Mouse (Mus musculus) CH12.LX (cell line): ENCODE measurements around the gene Oprd1. TPM values are rescaled to one million over a fixed set of nuclear protein-coding genes. Genes with fewer than 3 reads are reported as not detected.

Experiments
- DNase-seq: peaks from one replicate; pipeline ENCODE4 v3.0.0-alpha.2; 2013; ENCODE audit errors: extremely low read depth
- H3K27ac ChIP-seq: 2 replicates; pipeline ENCODE4 v1.5.1; 2012; ENCODE audit warnings: low read depth, mild to moderate bottlenecking, control low read depth, moderate library complexity; ENCODE audit not compliant: insufficient read depth
- H3K27me3 ChIP-seq: replicated peaks from 2 replicates; pipeline ENCODE3; 2012; ENCODE audit warnings: inconsistent platforms
- H3K36me3 ChIP-seq, 2 experiments: replicated peaks in 1 of 2; 2 replicates each; pipeline versions ENCODE3 to v1.6.1; 2012; ENCODE audit warnings: inconsistent platforms in 1 of 2, low read length in 1 of 2, mild to moderate bottlenecking in 1 of 2, mixed read lengths in 1 of 2, moderate library complexity in 1 of 2; ENCODE audit not compliant: control insufficient read depth in 1 of 2, insufficient read depth in 1 of 2
- H3K4me1 ChIP-seq, 2 experiments: 2 replicates each; pipeline ENCODE4 v1.6.1; 2012; ENCODE audit warnings: inconsistent platforms in 1 of 2, moderate library complexity in 1 of 2; ENCODE audit not compliant: insufficient read depth in 2 of 2, control insufficient read depth in 1 of 2
- H3K4me2 ChIP-seq: 2 replicates; pipeline ENCODE4 v1.6.1; 2012; ENCODE audit warnings: low read depth, mild to moderate bottlenecking, control low read depth; ENCODE audit not compliant: poor library complexity, insufficient read depth, severe bottlenecking
- H3K4me3 ChIP-seq, 3 experiments: fragments of 150-350 bp in 1 of 3; sonication (generic) in 1 of 3; replicated peaks in 1 of 3; 2 replicates each; pipeline versions ENCODE3 to v1.5.1; 2011 to 2012; ENCODE audit warnings: low read depth in 2 of 3, low read length in 2 of 3, mild to moderate bottlenecking in 2 of 3, moderate library complexity in 2 of 3, control low read depth in 1 of 3, improper control_type of control experiment in 1 of 3, inconsistent platforms in 1 of 3, mixed read lengths in 1 of 3; ENCODE audit not compliant: poor library complexity in 1 of 3
- H3K79me2 ChIP-seq: replicated peaks from 2 replicates; pipeline ENCODE4 v1.6.1; 2012; ENCODE audit warnings: mild to moderate bottlenecking, moderate library complexity; ENCODE audit not compliant: control insufficient read depth, poor library complexity, insufficient read depth, severe bottlenecking; ENCODE audit errors: extremely low read depth
- H3K9ac ChIP-seq: 2 replicates; pipeline ENCODE4 v1.6.1; 2012; ENCODE audit warnings: low read depth, mild to moderate bottlenecking, control low read depth, moderate library complexity; ENCODE audit not compliant: insufficient read depth
- H3K9me3 ChIP-seq: replicated peaks from 2 replicates; pipeline ENCODE3; 2012; ENCODE audit warnings: low read length, inconsistent platforms, mixed read lengths
- BHLHE40 ChIP-seq: IDR thresholded peaks from 2 replicates; pipeline ENCODE4 v1.6.1; 2011; ENCODE audit warnings: mild to moderate bottlenecking, low read depth, low read length, improper control_type of control experiment
- CHD1 ChIP-seq: IDR thresholded peaks from 2 replicates; pipeline ENCODE4 v1.6.1; 2012; ENCODE audit warnings: low read depth, low read length, improper control_type of control experiment, inconsistent platforms
- CTCF ChIP-seq, 2 experiments: IDR thresholded peaks in 1 of 2; conservative IDR thresholded peaks in 1 of 2; 2 replicates each; pipeline ENCODE4 v1.5.1; 2011 to 2012; ENCODE audit warnings: low read depth in 2 of 2, low read length in 2 of 2, improper control_type of control experiment in 1 of 2, inconsistent platforms in 1 of 2, mild to moderate bottlenecking in 1 of 2, moderate library complexity in 1 of 2
- EP300 ChIP-seq: IDR thresholded peaks from 2 replicates; pipeline ENCODE4 v1.6.1; 2011; ENCODE audit warnings: low read length, improper control_type of control experiment
- HCFC1 ChIP-seq: IDR thresholded peaks from 2 replicates; pipeline ENCODE4 v1.6.1; 2012; ENCODE audit warnings: low read depth, mild to moderate bottlenecking, inconsistent platforms, low read length, improper control_type of control experiment
- JUN ChIP-seq: IDR thresholded peaks from 2 replicates; pipeline ENCODE4 v1.6.1; 2011; ENCODE audit warnings: low read depth, mild to moderate bottlenecking, low read length, improper control_type of control experiment, moderate library complexity; ENCODE audit not compliant: insufficient read depth
- MAX ChIP-seq: IDR thresholded peaks from 2 replicates; pipeline ENCODE4 v1.6.1; 2011; ENCODE audit warnings: low read length, improper control_type of control experiment
- MXI1 ChIP-seq: IDR thresholded peaks from 2 replicates; pipeline ENCODE4 v1.6.1; 2011; ENCODE audit warnings: mild to moderate bottlenecking, low read depth, low read length, improper control_type of control experiment
- MYC ChIP-seq: IDR thresholded peaks from 2 replicates; pipeline ENCODE4 v1.6.1; 2011; ENCODE audit warnings: low read depth, mild to moderate bottlenecking, improper control_type of control experiment, low read length
- NELFE ChIP-seq: IDR thresholded peaks from 2 replicates; pipeline ENCODE4 v1.6.1; 2011; ENCODE audit warnings: low read depth, low read length, improper control_type of control experiment
- NRF1 ChIP-seq: IDR thresholded peaks from 2 replicates; pipeline ENCODE4 v1.6.1; 2014; ENCODE audit warnings: low read depth, mild to moderate bottlenecking, inconsistent platforms, low read length, improper control_type of control experiment, moderate library complexity
- RAD21 ChIP-seq: IDR thresholded peaks from 2 replicates; pipeline ENCODE4 v1.6.1; 2011; ENCODE audit warnings: low read depth, mild to moderate bottlenecking, low read length, improper control_type of control experiment, moderate library complexity
- RCOR1 ChIP-seq: conservative IDR thresholded peaks from 2 replicates; pipeline ENCODE4 v1.6.1; 2012; ENCODE audit warnings: low read depth, mild to moderate bottlenecking, inconsistent platforms, low read length, improper control_type of control experiment
- SIN3A ChIP-seq: IDR thresholded peaks from 2 replicates; pipeline ENCODE4 v1.6.1; 2012; ENCODE audit warnings: low read length, improper control_type of control experiment, inconsistent platforms
- SMC3 ChIP-seq: IDR thresholded peaks from 2 replicates; pipeline ENCODE4 v1.6.1; 2011; ENCODE audit warnings: low read depth, low read length, improper control_type of control experiment
- USF1 ChIP-seq: IDR thresholded peaks from 2 replicates; pipeline ENCODE4 v1.6.1; 2014; ENCODE audit warnings: low read depth, mild to moderate bottlenecking, inconsistent platforms, low read length, improper control_type of control experiment
- ZC3H11A ChIP-seq: IDR thresholded peaks from 2 replicates; pipeline ENCODE4 v1.6.1; 2012; ENCODE audit warnings: low read depth, mild to moderate bottlenecking, inconsistent platforms, low read length, improper control_type of control experiment
- ZNF384 ChIP-seq: IDR thresholded peaks from 2 replicates; pipeline ENCODE4 v1.6.1; 2012; ENCODE audit warnings: low read depth, low read length, improper control_type of control experiment, inconsistent platforms
- dilution Hi-C: fragments of 300-500 bp; cut with MboI; formaldehyde crosslinking; loops from 2 replicates; pipeline ENCODE4 v1.14.3; 2020; ENCODE audit warnings: low sequenced_read_pairs; ENCODE audit not compliant: extremely low pct_unique_long_range_greater_than_20kb, extremely low pct_ligation_motif_present
- in situ Hi-C: fragments of 300-500 bp; cut with MboI; formaldehyde crosslinking; loops from 3 replicates; pipeline ENCODE4 v1.14.3; 2019; ENCODE audit warnings: low sequenced_read_pairs, low pct_ligation_motif_present, low pct_unique_long_range_greater_than_20kb, mixed read lengths
- polyA plus RNA-seq: library from polyadenylated mRNA; unstranded; fragments of >175 nt; gene quantifications from 2 replicates; pipeline ENCODE4 v1.2.1, GENCODE M21; 2012; ENCODE audit warnings: low read depth; ENCODE audit not compliant: insufficient read length
- total RNA-seq, 2 experiments: library from RNA; depleted of rRNA; stranded (reverse); fragments of 300-350 nt in 1 of 2; fragments of >200 nt in 1 of 2; gene quantifications; 2 replicates each; pipeline ENCODE4 v1.2.3; 2012 to 2014

Gene Oprd1
- total and polyA plus RNA-seq, 3 experiments: not detected

- no peak for DNase-seq
- peak; percentile 68 for TF ChIP-seq RAD21
- no peak for TF ChIP-seq MAX
- TF ChIP-seq CTCF (conservative IDR thresholded peaks at IDR 0.05 in 1 of 2, IDR thresholded peaks at IDR 0.05 in 1 of 2; ENCODE audit: low read depth in 2 of 2, low read length in 2 of 2): peak in 1 of 2 experiments; percentile 71; a peak in 2 of 4 replicates
- TF ChIP-seq EP300: no peak
- peak; percentile 62 for TF ChIP-seq SMC3
- in situ Hi-C loops: no loop called here
Observed at GRCm38 (mm10) chr4:132101152-132101551, 43.1 kb downstream of the Oprd1 start.

GRCm38 (mm10) chr4:132099548-132099947 lies 44.7 kb downstream of the Oprd1 start:
- Histone ChIP-seq H3K9me3 (no peaks in the 10 kb centered on the region), H3K36me3 (no peaks in the 10 kb centered on the region), H3K79me2 (no peaks in the 10 kb centered on the region), H3K27ac (no peak overlapping the region)
- dilution Hi-C loops: no loop called here
- TF ChIP-seq MYC (no peak), ZC3H11A (no peak), MXI1 (no peak), MAX (no peak), NRF1 (no peak), CTCF (conservative IDR thresholded peaks at IDR 0.05 in 1 of 2, IDR thresholded peaks at IDR 0.05 in 1 of 2; ENCODE audit: low read depth in 2 of 2, low read length in 2 of 2) (no peak), NELFE (no peak), CHD1 (no peak)
- TF ChIP-seq, all 38 proteins: peak for 0
- H3K4me2 ChIP-seq: no peak overlapping the region
- peaks cover 44% of the 10 kb centered on the region for H3K27me3 ChIP-seq
- peaks cover 4 to 9% of the 10 kb centered on the region in 2 experiments; a peak in 3 of 4 replicates for H3K4me1 ChIP-seq
- no peak for DNase-seq
- no peak overlapping the region for H3K9ac ChIP-seq
- in situ Hi-C loops: loop anchor here (10.0 to 25.0 kb wide), 2 partner anchors 75 to 413 kb away; partner anchors contain the start of gene Sesn2
- no peak overlapping the region for H3K4me3 ChIP-seq

More at GRCm38 (mm10) chr4:132101152-132101551, 43.1 kb downstream of the Oprd1 start:
- Histone ChIP-seq H3K4me1 (peaks cover 4 to 9% of the 10 kb centered on the region in 2 experiments; a peak in 3 of 4 replicates), H3K36me3 (no peaks in the 10 kb centered on the region), H3K27me3 (peaks cover 51% of the 10 kb centered on the region), H3K9ac (no peak overlapping the region), H3K4me3 (no peak overlapping the region), H3K27ac (no peak overlapping the region), H3K9me3 (no peaks in the 10 kb centered on the region), H3K4me2 (no peak overlapping the region), H3K79me2 (no peaks in the 10 kb centered on the region)
- dilution Hi-C loops: no loop called here

- H3K79me2 ChIP-seq: no peaks in the 10 kb centered on the region
- in situ Hi-C loops: loop anchor here (10.0 to 25.0 kb wide), 2 partner anchors 80 to 417 kb away; partner anchors contain the start of gene Sesn2
- no peak overlapping the region for H3K9ac ChIP-seq
- dilution Hi-C loops: no loop called here
- no peak overlapping the region for H3K27ac ChIP-seq
- H3K9me3 ChIP-seq: peaks cover 3% of the 10 kb centered on the region
- DNase-seq: no peak
- no peaks in the 10 kb centered on the region for H3K36me3 ChIP-seq
- H3K4me1 ChIP-seq: peaks cover 4 to 11% of the 10 kb centered on the region in 2 experiments; a peak in 3 of 4 replicates
- TF ChIP-seq HCFC1 (no peak), RCOR1 (no peak), NRF1 (no peak), BHLHE40 (no peak), ZNF384 (no peak), SMC3 (no peak), USF1 (no peak), JUN (no peak), SIN3A (no peak), CTCF (conservative IDR thresholded peaks at IDR 0.05 in 1 of 2, IDR thresholded peaks at IDR 0.05 in 1 of 2; ENCODE audit: low read depth in 2 of 2, low read length in 2 of 2) (no peak)
- H3K27me3 ChIP-seq: peaks cover 19% of the 10 kb centered on the region
- H3K4me3 ChIP-seq: no peak overlapping the region
- no peak overlapping the region for H3K4me2 ChIP-seq
Observed at GRCm38 (mm10) chr4:132095043-132095442, 49.2 kb downstream of the Oprd1 start.
